Mouse (Mus musculus) thymus, postnatal 10 days (tissue): Measurements from ENCODE around the gene Aldh1l1.

Experiments used
- DNase-seq, 2 experiments: peaks; one replicate each; pipeline ENCODE4 v3.0.0; 2021; ENCODE audit warnings: low spot score in 2 of 2

Gene Aldh1l1

GRCm38 (mm10) chr6:90594972-90595371 is 108.7 kb downstream of the Aldh1l1 start:
- DNase-seq, result no peak

GRCm38 (mm10) chr6:90597060-90597459 is 110.8 kb downstream of the Aldh1l1 start:
- no peak for DNase-seq

- no peak for DNase-seq
Measured at GRCm38 (mm10) chr6:90597592-90597991, 111.4 kb downstream of the Aldh1l1 start.

- DNase-seq, result no peak
Measured at GRCm38 (mm10) chr6:90598197-90598596, 112.0 kb downstream of the Aldh1l1 start.

- no peak for DNase-seq
Measured at GRCm38 (mm10) chr6:90600351-90600750, 114.1 kb downstream of the Aldh1l1 start.

GRCm38 (mm10) chr6:90601736-90602135 is 115.5 kb downstream of the Aldh1l1 start:
- DNase-seq, result no peak

GRCm38 (mm10) chr6:90602304-90602703 is 116.1 kb downstream of the Aldh1l1 start:
- DNase-seq, result no peak

- no peak for DNase-seq
Measured at GRCm38 (mm10) chr6:90603126-90603525, 116.9 kb downstream of the Aldh1l1 start.

GRCm38 (mm10) chr6:90604130-90604529 is 117.9 kb downstream of the Aldh1l1 start:
- peak in 1 of 2 experiments; percentile 27 for DNase-seq

- DNase-seq, result peak; percentile 67 to 71
Measured at GRCm38 (mm10) chr6:90604533-90605297, 118.5 kb downstream of the Aldh1l1 start, which contains the start of gene Slc41a3. Gene Slc41a3, plus strand, starts transcription at chr6:90604725.

GRCm38 (mm10) chr6:90605298-90605665 is 119.1 kb downstream of the Aldh1l1 start:
- no peak for DNase-seq

GRCm38 (mm10) chr6:90606538-90606937 is 120.3 kb downstream of the Aldh1l1 start:
- peak; percentile 38 to 73 for DNase-seq

GRCm38 (mm10) chr6:90607196-90607595 is 121.0 kb downstream of the Aldh1l1 start:
- peak; percentile 46 to 79 for DNase-seq

- DNase-seq, result no peak
Measured at GRCm38 (mm10) chr6:90608186-90608585, 122.0 kb downstream of the Aldh1l1 start.

- no peak for DNase-seq
Measured at GRCm38 (mm10) chr6:90610248-90610647, 124.0 kb downstream of the Aldh1l1 start.

GRCm38 (mm10) chr6:90613277-90613676 is 127.0 kb downstream of the Aldh1l1 start:
- no peak for DNase-seq

- no peak for DNase-seq
Measured at GRCm38 (mm10) chr6:90615362-90615761, 129.1 kb downstream of the Aldh1l1 start.

- DNase-seq, result no peak
Measured at GRCm38 (mm10) chr6:90615991-90616390, 129.8 kb downstream of the Aldh1l1 start.

- DNase-seq, result no peak
Measured at GRCm38 (mm10) chr6:90616481-90616880, 130.3 kb downstream of the Aldh1l1 start.

GRCm38 (mm10) chr6:90618274-90618673 is 132.0 kb downstream of the Aldh1l1 start:
- peak; percentile 57 to 69 for DNase-seq

- DNase-seq, result peak in 1 of 2 experiments; percentile 23
Measured at GRCm38 (mm10) chr6:90618821-90619636, 132.8 kb downstream of the Aldh1l1 start.

GRCm38 (mm10) chr6:90619936-90620335 is 133.7 kb downstream of the Aldh1l1 start:
- no peak for DNase-seq
